Mouse (Mus musculus) testis, adult 2 months (tissue): ENCODE data around the gene Gm43517. TPM values are rescaled to one million over a fixed set of nuclear protein-coding genes. Genes with fewer than 3 reads are reported as not detected.

Source experiments
- H3K27ac ChIP-seq: fragments of 200-500 bp; 2 replicates; pipeline ENCODE4 v1.5.1; 2012; ENCODE audit warnings: low read depth, low read length; ENCODE audit not compliant: control insufficient read depth, insufficient read depth
- H3K27me3 ChIP-seq: fragments of 200-500 bp; 2 replicates; pipeline ENCODE4 v1.6.1; 2012; ENCODE audit warnings: mild to moderate bottlenecking, low read length, moderate library complexity; ENCODE audit not compliant: control insufficient read depth, insufficient read depth
- H3K36me3 ChIP-seq: fragments of 200-500 bp; 2 replicates; pipeline ENCODE4 v1.6.1; 2012; ENCODE audit warnings: mild to moderate bottlenecking, low read length; ENCODE audit not compliant: control insufficient read depth, insufficient read depth
- H3K4me1 ChIP-seq: fragments of 200-500 bp; 2 replicates; pipeline ENCODE4 v1.6.1; 2012; ENCODE audit warnings: low read length; ENCODE audit not compliant: control insufficient read depth, insufficient read depth
- H3K4me3 ChIP-seq: fragments of 200-500 bp; 2 replicates; pipeline ENCODE4 v1.5.1; 2012; ENCODE audit warnings: low read depth, mild to moderate bottlenecking, low read length, moderate library complexity, mixed read lengths; ENCODE audit not compliant: control insufficient read depth
- CTCF ChIP-seq: fragments of 200-500 bp; IDR thresholded peaks from 2 replicates; pipeline ENCODE4 v1.5.1; 2012; ENCODE audit warnings: low read depth, mild to moderate bottlenecking, inconsistent platforms, low read length, moderate library complexity; ENCODE audit not compliant: control insufficient read depth, insufficient read depth, insufficient replicate concordance
- POLR2A ChIP-seq: fragments of 200-500 bp; IDR thresholded peaks from 2 replicates; pipeline ENCODE4 v1.6.1; 2012; ENCODE audit warnings: low read depth, mild to moderate bottlenecking, inconsistent platforms, low read length, moderate library complexity; ENCODE audit not compliant: control insufficient read depth
- polyA plus RNA-seq: library from polyadenylated mRNA; depleted of rRNA; stranded (reverse); fragments of >200 nt; gene quantifications from 2 replicates; pipeline ENCODE4 v1.2.3, GENCODE M21; 2012

Gm43517 gene
- polyA plus RNA-seq, 1 experiment: 0.02 TPM

DNA sequence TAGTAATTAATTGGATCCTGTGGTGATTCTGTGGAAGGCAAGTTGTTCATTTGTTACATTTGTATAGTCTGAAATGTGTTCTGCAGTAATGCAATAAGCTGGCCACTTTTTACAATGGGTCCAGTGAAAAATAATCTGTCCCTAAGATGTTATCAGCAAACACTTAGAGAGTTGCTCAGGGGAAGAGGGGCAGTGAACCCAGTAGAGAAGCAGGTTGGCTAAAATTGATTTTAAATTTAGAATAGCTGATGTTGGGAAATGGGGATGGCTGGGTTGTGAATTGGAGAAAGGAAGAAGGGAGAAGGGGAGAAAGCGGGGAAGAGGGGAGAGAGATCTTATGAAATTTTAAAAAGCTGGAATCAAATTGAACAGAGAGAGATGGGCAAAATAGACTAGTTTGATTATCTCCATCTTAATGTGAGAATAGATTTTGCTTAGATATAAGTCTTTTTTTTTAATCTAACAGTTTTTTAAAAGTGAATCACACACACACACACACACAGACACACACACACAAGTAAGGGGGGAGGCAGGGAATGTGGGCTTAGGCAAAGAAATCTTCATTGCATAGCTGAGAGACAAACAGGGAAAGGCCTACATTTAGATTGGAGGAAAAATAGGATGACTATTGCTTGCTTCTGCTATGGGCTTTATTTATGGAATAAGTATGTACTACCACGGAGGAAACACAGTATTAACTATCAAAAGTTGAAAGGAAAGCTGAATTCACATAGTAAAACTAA, 3.1 kb downstream of the Gm43517 start:
- H3K4me1 ChIP-seq: peaks cover 16% of the 10 kb centered on the region
- H3K36me3 ChIP-seq: no peaks in the 10 kb centered on the region
- TF ChIP-seq CTCF (no peak), POLR2A (no peak)
- H3K27ac ChIP-seq: no peak overlapping the region
- H3K4me3 ChIP-seq: no peak overlapping the region
- H3K27me3 ChIP-seq: peaks cover 15% of the 10 kb centered on the region

DNA sequence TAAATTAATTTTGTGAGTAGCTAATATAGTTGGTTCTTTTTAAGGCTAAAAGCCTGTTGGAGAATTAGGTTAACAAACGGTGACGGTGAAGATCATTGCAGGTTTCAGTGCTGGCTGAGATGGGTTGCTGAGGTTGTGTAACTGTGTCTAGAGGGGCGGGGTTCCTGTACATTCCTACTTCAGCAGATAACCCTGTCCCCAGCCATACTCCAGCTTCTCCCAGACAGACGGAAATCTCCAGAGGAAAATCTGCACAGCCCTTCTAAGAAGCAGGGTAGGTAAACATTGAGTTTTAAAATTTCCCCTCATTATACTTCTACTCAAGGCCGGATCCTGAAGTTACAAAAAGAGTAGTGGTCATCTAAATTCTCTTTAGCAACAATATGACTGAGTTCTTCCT, 4.7 kb downstream of the Gm43517 start:
- Histone ChIP-seq H3K4me1 (peaks cover 8% of the 10 kb centered on the region), H3K27ac (no peak overlapping the region), H3K4me3 (no peak overlapping the region), H3K36me3 (no peaks in the 10 kb centered on the region), H3K27me3 (peaks cover 7% of the 10 kb centered on the region; the same call in 1 of the 2 replicates)
- no peak for TF ChIP-seq POLR2A
- no peak for TF ChIP-seq CTCF

DNA sequence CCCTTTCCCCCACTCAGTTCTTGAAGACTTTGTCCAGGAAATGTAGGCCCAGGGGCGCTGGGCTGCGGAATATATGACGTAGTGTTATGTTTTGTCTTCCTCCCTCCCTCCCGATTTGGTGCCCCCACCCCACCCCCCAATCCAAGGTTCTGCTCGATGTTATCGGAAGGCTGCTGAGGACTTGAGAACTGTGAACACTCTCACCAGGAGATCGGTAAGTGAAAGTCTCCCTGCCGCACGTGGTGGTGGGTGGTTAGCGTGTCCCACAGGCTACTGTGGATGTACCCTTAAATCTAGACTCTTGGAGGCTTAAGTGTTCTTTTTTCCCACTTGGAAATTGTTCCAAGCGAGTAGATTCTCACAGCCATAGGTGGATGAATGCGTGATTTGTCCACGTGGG, 5.3 kb downstream of the Gm43517 start:
- peaks cover 6% of the 10 kb centered on the region for H3K4me1 ChIP-seq
- TF ChIP-seq CTCF (no peak), POLR2A (no peak)
- H3K27me3 ChIP-seq: peaks cover 8% of the 10 kb centered on the region
- H3K4me3 ChIP-seq: no peak overlapping the region
- no peak overlapping the region for H3K27ac ChIP-seq
- no peaks in the 10 kb centered on the region for H3K36me3 ChIP-seq

DNA sequence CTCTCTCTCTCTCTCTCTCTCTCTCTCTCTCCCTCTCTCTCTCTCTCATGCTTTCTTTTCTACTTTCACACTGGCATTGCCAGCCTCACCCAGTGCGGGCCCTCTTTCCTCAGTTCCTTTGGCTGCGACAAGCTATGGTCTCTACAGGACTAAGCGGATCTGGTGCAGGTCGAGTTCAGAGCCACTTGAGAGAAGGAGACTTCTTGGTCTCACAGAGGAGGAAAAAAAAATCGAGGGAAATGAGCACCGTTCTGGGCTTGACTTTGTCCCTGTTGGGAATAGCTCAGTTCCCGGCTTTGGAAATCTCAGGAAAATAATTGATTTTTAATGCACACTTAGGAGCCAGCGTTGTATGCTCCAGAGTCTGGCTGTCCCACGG, 5.9 kb downstream of the Gm43517 start:
- no peak overlapping the region for H3K4me3 ChIP-seq
- peaks cover 8% of the 10 kb centered on the region for H3K27me3 ChIP-seq
- peaks cover 6% of the 10 kb centered on the region; the same call in 1 of the 2 replicates for H3K4me1 ChIP-seq
- TF ChIP-seq CTCF (no peak), POLR2A (no peak)
- no peaks in the 10 kb centered on the region for H3K36me3 ChIP-seq
- H3K27ac ChIP-seq: no peak overlapping the region

DNA sequence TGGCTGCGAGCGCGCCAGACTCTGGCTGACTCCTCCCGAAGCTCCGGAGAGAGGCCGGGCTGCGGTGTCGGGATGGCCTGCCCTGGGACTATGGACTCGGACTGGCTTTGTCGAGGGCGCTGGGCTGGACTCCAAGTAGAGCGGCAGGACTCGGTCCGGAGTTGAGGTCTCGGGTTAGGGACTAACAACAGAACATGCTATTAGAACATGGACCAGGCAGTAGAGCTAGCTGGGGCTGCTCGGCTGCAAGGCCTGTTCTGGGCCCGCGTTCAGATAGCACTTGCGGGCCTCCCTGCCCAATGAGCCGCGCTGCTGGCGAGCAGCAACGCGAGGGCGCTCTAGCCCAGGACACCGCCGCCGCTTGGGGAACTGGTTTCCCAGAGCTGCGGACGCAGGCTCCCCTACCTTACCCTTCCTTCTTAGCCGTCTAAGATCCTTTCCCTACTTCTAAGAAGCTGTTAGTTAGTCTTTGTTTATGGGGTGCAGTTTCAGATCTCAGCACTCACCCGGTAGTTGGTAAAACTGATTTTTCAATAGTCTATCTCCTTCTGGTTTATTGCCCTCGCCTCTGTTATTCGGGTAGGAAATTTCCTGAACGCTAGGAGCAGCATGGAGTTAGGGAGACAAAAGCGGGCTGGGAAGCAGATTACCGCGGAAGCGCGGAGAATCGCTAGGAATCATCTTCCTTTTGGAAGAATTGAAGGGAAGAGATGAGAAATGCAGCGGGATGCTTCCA, 6.5 kb downstream of the Gm43517 start:
- Histone ChIP-seq H3K4me1 (peaks cover 6% of the 10 kb centered on the region; the same call in 1 of the 2 replicates), H3K4me3 (peak overlapping the region; percentile 19), H3K27me3 (peaks cover 8% of the 10 kb centered on the region), H3K36me3 (no peaks in the 10 kb centered on the region), H3K27ac (no peak overlapping the region)
- TF ChIP-seq CTCF: peak; percentile 41; the same call in 1 of the 2 replicates
- TF ChIP-seq POLR2A: no peak

DNA sequence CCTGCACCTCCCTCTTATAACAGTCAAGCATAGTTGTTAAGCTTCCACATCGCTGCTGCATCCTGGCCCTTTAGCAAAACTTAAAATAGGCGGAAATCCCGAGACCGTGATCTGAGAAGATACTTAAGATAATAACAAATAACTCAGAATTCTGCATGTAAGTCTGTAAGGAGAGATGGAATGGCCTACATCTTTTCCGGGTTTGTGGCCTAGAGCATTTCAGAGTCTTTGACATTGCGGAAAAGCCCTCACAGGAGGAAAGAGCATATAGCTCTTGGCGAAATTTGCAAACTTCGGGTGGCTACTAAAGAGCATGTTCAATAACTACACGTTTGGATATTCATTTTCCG, 7.0 kb downstream of the Gm43517 start:
- Histone ChIP-seq H3K4me1 (peaks cover 6% of the 10 kb centered on the region; the same call in 1 of the 2 replicates), H3K27ac (no peak overlapping the region), H3K27me3 (peaks cover 8% of the 10 kb centered on the region), H3K36me3 (no peaks in the 10 kb centered on the region), H3K4me3 (no peak overlapping the region)
- no peak for TF ChIP-seq CTCF

DNA sequence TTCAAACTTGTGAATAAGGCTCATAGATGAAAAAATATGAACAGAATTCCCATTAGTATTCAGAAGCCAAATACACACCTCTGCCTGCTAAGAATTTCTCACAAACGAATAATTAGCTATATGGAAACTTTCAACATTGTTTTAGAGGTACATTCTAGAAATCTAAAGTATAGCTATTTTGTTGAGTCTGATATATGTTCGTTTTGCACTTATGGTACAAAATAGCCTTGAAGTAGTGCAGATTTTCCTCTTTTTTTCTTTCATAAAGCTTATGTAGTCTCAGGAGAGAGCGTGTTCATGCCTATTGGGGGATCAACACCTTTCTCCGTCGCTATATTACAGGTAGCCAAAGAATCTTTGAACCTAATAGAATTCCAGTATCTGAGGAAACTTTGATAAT, 7.9 kb downstream of the Gm43517 start:
- no peak overlapping the region for H3K27ac ChIP-seq
- TF ChIP-seq POLR2A (no peak), CTCF (no peak)
- peaks cover 8% of the 10 kb centered on the region for H3K27me3 ChIP-seq
- H3K4me3 ChIP-seq: no peak overlapping the region
- peaks cover 6% of the 10 kb centered on the region; the same call in 1 of the 2 replicates for H3K4me1 ChIP-seq
- no peaks in the 10 kb centered on the region for H3K36me3 ChIP-seq
